Mouse (Mus musculus): ENCODE data around the gene Bod1. TPM values are rescaled to one million over a fixed set of nuclear protein-coding genes. Genes with fewer than 3 reads are reported as not detected.

Bod1 gene
- polyA plus RNA-seq (2015; fragmentation: Nextera tagmentation; extraction: Ambion mirVana) = 56.5 and 58.7 TPM in 2 replicates

GRCm38 (mm10) chr11:31671354-31672169 lies at the start of gene Bod1:
Gene Bod1 (minus strand): TSS chr11:31671885.

Other genes with a start within 250 kb of the Bod1 start
- gene Cpeb4, start 200.3 kb upstream of the Bod1 start, polyA plus RNA-seq (2015; fragmentation: Nextera tagmentation; extraction: Ambion mirVana) = 4.6 and 5.2 TPM in 2 replicates